Mouse (Mus musculus): ENCODE data around the gene Gse1.
"Not testable (repeated sequence)": the region's sequence is repeated elsewhere in the genome, so short reads cannot be mapped to it uniquely, and the experiment has no call there.

Gene Gse1

DNA sequence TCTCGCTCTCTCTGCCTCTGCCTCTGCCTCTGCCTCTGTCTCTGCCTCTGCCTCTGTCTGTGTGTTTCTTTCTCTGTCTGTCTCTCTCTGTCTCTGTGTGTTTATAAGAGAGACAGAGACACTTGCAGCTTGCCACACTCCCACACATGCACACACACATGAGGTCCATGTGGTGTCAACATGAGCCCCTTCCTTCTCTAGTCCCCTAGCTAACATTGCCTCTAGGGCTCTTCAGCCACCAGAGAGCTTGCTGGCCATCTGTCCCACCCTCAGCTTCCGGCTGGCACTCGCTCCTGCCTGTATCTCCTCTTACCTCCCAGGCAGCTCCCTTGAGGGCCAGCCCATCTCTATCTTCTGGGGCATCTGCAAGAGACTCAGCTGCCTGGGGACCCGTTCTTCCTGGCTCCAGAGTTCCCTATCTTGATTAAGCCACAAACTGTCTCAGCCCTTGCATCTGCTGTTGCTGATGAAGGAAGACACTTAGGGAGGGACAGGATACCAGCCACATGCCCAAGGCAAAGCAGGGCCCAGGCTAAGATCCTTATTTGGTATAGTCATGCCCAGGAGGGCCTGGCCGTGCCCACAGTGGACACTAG lies 97.0 kb downstream of the Gse1 start:
- no peak for DNase-seq (ENCODE audit: low spot score)

DNA sequence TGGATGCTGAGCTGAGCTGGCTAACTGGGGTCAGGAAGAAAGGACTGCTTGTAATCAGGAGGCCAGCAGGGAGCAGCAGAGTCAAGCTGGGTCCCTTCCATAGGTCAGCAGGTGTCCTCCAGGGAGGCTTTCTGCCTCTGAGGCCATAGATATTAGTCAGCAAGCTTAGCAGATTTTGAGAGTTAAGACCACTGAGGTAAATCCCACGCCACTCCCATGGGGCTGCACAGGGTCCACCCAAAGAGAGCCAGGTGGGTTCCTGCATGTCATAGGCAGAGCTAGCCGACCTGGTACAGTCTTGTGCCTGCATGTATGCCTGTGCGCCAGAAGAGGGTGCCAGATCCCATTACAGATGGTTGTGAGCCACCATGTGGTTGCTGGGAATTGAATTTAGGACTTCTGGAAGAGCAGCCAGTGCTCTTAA lies 98.9 kb downstream of the Gse1 start:
- no peak for DNase-seq (ENCODE audit: low spot score)

DNA sequence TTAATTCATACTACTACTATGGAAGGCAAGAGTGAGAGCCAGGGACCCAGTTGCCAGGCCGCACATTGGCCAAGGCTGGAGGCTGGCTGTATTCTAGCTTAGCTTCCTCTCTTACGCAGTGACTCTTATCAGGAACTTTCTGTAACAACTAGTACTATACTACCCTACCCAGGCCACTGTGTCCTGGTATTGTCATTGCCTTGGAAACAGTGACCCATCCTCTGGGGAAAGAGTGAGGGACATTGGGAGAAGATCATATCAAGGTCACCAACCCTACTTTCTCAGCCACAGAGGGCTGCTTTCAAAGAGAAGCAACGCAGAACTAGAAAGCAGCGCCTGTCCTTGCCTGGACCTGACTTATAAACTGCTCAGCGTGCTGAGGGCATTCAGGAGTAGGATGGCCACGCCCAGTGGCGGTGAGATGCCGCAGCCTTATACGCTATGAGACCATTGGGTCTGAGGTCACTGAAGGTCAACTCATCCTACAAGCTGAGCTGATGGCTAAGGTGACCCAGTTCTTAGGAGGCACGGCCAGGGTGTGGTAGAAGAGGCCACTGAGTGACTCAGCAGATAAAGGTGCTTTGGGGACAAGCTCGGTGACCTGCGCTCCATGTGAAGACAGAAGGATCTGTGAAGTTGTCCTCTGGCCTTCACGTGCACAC lies 100.2 kb downstream of the Gse1 start:
- no peak for DNase-seq (ENCODE audit: low spot score)

DNA sequence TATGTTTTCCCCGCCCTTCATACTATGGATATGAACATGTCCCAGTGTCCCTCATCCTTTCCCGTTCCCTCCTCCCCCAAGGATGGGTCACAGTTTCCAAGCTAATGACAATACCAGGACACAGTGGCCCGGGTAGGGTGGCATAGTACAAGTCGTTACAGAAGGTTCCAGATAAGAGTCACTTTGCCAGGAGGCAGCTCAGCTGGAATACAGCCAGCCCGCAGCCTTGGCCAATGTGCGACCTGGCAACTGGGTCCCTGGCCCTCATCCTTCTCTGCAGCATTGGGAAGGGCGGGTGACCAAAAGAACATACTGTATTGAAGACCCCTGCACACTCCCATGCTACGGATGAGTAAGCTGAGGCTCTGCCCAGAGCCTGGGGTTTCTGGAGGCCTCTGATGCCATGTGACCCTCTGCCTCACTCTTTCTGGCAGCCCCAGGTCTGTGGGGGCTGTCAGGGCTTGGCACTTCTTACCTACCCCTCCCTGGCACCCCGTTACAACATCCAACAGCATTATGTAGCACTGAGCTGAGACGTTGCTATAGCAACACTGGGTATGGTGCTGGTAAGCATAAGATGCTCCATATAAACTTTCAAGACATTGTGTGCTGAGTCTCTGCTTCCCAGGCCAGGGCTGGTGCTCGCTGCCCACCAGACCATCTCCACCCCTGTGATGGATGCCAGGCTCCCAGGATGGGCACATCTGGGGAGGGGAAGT lies 100.9 kb downstream of the Gse1 start:
- DNase-seq (ENCODE audit: low spot score): no peak

DNA sequence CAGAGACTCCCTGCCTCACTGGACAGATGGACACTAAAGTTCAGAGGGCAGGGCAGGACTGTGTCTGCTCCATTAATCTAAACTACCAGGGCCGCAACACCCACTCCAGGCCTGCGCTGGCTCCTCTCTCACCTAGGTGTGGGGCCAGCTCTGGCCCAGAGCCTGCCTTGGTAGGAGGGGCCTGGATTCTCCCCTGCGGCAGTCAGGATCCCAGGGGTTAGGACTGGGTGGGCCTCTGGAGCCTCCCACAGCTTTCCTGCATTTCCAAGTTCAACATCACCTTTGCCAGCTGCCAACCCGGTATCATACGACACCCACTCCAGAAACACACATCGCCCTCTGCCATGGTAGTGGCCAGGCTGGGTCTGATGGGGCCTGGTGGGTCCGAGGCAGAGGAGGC lies 102.8 kb downstream of the Gse1 start:
- no peak for DNase-seq (ENCODE audit: low spot score)

DNA sequence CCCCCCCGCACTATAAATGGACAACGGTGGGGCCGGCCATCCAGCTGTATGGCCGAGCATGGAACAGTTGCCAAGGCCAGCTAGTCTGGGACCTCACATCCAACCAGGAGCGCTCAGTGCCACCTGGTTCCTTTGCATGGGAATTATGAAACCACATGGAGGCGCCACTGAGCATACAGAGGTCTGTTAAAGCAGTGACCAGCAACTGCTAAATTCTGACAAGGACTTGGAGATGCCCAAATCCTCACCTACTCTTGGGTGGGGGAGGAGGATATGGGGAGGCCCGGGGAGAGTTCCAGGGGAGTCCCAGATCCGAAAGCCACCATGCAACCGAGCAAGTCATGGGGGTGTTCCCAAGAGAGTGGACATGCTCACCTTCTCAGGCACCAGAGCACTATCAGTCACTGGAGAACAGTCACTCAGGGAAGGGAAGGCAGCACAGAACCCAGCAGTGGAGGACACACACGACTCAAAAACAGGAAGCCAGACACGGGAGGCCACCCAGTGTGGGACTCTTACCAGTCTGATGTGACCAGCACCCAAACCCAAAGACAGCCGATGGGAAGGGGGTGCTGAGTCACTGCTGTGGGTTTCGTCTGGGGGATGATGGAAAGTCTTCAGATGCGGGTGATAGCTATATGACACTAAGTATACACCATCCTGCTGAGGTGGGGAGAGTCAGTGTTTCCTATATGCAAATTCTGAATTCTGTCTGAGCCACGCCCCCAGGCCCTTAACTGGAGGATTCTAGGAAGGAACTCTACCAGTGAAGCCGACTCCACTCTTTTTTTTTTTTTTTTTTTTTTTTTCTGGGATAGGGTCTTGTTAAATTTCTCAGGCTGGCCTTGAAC lies 104.3 kb downstream of the Gse1 start:
- DNase-seq (ENCODE audit: low spot score): no peak

DNA sequence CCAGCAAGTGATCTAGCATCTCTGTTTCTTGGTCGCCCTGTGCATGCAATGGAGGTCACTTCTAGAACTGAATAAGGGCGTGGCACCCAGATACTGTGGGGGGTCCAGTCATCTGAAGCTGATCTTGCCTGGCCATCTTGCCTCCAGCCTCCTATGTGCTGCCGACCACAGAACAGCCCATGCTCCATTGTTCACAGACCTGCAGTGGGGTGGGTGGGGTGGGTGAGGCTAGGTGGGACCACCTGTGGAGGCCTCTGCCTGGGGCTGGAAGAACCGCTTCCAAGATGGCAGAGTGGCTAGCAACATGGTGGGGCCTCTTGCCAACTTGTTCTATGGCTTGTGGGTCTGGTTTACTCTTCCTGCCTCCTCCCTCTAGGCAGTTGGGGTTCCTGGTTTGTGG lies 105.4 kb downstream of the Gse1 start:
- DNase-seq (ENCODE audit: low spot score): no peak

DNA sequence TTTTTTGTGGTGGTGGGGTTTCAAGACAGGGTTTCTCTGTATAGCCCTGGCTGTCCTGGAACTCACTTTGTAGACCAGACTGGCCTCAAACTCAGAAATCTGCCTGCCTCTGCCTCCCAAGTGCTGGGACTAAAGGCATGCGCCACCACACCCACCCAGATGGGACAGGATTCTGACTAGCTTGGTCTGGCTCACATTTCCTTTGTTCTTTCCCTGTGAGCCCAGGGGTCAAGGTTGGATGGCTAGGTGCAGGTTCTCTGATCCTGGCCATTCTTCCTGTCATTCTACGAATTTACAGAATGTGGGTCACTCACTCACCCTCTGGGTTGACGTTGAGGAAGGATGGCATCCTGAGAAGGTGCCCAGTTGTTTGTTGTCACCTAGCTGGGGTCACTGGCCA lies 106.0 kb downstream of the Gse1 start:
- DNase-seq (ENCODE audit: low spot score): not testable (repeated sequence)

GRCm38 (mm10) chr8:120334878-120335261 lies 106.6 kb downstream of the Gse1 start:
- no peak for DNase-seq (ENCODE audit: low spot score)

- no peak for DNase-seq (ENCODE audit: low spot score)
Measured at GRCm38 (mm10) chr8:120335262-120336086, 107.2 kb downstream of the Gse1 start.

GRCm38 (mm10) chr8:120336087-120336380 lies 107.8 kb downstream of the Gse1 start:
- DNase-seq (ENCODE audit: low spot score): no peak

DNA sequence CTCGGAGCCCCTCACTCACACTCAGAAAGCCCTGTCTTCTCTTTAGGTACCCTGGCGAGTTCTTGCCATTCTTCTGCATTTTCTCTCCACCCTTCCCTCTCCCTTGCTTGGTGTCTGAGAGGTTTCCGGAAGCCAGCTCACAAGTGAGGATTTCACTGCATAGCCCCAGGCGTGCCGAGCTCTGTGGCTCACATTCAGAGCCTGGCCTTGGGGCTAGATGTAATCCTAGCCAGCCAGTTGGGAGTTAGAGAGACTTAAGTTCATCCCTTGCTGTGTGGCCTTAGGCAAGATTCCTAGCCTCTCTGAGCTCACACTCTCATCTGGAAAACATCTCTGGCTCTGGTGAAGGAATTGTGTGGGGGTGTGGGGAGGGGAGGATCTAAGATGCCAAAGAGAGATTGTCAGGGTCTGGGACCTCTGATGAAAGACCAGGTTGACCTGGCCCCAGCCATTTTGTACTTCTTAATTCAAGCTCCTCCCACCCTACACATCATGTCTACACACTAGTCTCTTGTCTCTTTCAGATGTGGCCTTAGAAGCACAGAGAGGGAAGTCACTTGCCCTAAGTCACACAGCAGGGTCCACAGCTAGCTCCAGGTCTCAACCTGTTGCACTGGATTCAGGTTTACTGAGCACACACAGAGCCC lies 108.8 kb downstream of the Gse1 start:
- DNase-seq (ENCODE audit: low spot score): no peak

DNA sequence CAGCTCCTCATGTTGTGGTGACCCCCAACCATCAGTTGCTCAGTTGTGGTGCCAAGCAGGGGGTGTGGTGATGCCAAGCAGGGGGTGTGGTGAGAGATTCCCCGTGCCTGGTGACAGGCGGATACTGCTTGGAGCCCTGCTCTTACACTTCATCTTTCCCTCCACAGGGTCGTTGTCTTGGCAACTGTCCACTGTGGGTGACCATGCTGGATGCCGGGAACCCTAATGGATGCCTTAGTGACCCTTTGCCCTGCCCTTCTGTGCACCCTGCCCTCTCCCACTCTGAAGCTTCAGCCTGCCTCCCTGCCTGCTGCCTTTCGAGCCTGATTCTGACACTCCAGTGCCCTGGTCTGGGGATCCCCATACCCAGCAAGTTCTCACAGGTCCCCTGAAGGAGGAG lies 109.4 kb downstream of the Gse1 start:
- no peak for DNase-seq (ENCODE audit: low spot score)

DNA sequence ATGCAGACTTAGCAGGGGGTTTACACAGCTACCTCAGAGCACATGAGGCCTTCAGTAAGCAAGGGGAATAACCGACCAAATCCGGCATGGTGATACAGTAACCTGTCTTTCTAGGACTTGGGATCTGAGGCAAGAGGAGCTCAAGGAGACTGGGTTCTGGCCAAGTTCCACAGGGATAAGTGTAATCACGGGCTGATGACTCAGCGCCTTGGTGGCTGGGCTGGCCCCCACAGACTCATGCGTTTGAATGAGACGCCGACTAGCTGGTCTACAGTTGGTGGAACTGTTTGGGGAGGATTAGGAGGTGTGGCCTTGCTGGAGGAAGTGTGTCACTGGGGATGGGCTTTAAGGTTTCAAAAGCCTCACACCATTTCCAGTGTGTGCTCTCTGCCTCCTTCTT lies 110.4 kb downstream of the Gse1 start:
- no peak for DNase-seq (ENCODE audit: low spot score)

GRCm38 (mm10) chr8:120339743-120340142 lies 111.5 kb downstream of the Gse1 start:
- no peak for DNase-seq (ENCODE audit: low spot score)

DNA sequence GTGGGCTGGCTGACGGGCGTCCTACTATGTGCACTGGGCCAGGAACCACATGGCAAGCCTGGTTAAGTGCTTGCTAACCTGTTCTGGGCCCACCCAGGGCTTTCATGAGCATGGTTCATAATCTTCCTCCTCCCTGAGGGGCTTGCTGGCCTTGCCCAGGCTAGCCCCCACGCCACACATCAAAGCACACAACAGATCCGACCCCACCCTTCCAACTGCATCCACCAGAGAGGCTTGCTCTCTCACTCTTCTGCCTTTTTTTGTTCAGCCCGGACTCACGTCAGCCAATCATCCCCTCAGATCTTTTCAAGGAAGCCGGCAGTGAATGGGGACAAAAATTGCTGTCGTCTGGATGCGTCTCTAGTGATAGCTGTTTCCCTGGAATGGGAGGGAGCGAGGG lies 112.9 kb downstream of the Gse1 start:
- DNase-seq (ENCODE audit: low spot score): no peak

GRCm38 (mm10) chr8:120342847-120343548 lies 114.7 kb downstream of the Gse1 start:
- no peak for DNase-seq (ENCODE audit: low spot score)

DNA sequence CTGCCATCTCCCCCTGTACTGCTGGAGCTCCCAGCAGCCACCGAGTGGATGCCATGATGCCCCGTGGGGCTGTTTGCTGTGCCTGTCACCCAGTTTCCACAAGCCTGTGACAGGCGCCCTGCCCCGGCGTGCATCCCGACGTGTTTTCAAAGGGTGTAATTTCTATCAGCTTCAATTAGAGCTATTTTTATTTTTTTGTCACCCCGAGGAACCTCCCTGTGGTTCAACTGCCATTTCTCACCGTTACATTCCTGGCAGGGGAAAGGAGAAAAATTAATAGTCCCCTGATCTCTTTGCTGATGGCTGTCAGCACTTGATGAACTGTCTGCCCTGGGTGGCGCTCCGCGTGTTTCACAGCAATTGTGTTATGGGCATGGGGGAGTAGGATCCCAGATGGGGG lies 115.3 kb downstream of the Gse1 start:
- DNase-seq (ENCODE audit: low spot score): no peak

DNA sequence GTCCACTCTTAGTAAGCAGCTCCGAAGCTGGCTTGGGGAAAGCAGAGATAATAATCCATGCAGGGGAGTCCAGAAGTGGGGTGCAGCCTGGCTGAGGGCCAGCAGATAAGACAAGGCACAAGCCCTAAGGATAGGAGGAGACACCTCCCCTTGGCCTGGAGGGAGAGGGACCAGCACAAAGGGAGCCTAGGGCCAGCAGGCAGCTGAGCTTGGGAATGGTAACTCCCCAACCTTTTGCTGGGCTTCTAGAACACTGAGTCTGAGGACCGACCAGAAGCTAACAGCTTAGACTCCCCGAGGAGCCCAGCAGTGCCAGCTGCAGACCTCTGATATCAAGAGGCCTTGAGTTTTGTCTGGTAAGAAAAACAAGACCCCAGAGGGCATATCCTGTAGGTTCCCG lies 115.9 kb downstream of the Gse1 start:
- no peak for DNase-seq (ENCODE audit: low spot score)

DNA sequence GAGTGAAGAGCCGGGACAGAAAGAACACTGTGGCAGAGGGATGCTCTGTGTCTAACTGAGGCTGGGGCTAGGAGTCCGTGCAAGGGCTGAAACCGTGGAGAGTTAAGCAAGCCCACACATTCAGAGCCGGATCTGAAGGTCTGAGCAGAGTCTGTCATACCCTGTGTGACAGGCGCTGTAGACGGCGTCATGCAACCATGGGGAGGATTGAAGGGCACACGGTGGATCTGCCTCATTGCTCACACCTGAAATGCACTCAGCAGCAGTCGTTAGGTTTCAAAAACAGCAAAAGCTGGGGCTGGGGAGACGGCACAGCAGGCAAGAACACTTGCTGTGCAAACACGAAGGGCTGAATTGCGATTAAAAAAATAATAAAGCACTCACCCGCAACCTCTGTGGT lies 116.3 kb downstream of the Gse1 start:
- no peak for DNase-seq (ENCODE audit: low spot score)

Data from urinary bladder, postnatal 25 days (tissue).